Mouse (Mus musculus): Measurements from ENCODE around the gene Tbk1.

DNA sequence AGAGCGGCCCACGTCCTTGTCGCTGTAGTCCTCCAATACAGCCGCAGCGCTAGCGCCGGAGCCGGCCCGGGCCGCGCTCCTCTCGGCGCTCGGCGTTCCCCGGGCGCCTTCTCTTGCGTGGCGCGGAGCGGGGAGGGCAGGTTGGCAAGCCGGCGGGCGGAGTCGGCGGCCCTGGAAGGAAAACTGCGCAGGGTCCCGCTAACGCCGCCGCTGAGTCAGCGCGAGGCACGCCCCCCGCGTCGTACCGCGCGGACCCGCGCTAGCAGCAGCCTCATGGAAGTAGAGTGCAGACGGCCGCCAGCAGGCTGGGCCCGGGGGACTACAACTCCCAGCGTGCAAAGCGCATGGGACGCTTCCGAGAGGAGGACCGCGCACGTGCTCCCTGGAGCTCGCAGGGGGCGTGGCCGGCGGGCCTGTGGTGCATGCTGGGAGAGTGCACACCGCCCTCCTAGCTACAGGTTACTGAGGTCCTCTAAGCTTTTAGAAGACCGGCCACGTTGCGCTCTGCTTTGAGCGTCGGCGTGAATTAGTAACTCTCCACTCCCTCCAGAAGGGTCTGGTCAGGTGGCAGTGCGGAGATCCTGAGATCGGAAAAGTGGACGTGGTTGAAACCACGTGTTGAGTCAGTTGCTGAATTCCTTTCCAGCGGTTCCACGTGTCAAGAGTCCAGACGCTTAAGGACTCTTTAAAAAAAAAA is 39.7 kb upstream of the Tbk1 start, which contains the start of gene Xpot:
- TF ChIP-seq CTCF (IDR thresholded peaks at IDR 0.05): no peak; the same call in 1 of the 2 replicates
- no peak for TF ChIP-seq EP300 (IDR thresholded peaks at IDR 0.05)

Measured in lung, postnatal 0 days (tissue).